Mouse (Mus musculus): ENCODE measurements at regions not wholly inside any gene's neighbourhood (a gene's known extent, or its start where the extent isn't known, plus 50 kb on each side); places are given as distances from the start of the nearest gene placed in this dataset.
"Not testable (repeated sequence)": the region's sequence is repeated elsewhere in the genome, so short reads cannot be mapped to it uniquely, and the experiment has no call there.

DNA sequence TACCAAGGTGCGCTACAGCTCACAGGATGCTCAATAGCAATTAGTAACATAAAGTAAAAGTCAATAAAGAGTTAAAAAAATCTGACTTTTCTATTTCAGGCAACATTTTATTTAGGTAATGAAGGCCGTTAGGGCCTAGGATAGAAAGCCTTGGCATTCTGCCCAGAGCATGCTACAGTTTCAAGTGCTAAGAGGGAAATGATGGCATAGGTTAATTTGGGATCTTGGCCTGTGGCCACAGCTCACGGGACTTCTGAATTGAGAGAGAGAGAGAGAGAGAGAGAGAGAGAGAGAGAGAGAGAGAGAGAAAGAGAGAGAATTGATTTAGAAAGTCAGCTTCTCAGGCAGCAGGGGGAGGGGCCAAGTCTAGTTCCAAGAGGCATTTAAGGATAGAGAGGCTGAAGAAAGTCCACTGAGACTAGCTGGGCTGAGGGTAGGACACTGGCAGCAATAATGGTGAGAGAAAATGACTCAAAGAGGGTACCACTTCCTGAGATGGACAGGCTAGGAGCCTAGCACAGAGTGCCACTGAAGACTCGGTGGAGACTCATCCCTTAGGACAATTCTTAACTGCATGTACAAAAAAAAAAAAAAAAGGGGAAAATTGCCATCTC is 52.6 kb upstream of the Klf14 start:
- intact Hi-C loops (cut with DNase I): no loop called here

DNA sequence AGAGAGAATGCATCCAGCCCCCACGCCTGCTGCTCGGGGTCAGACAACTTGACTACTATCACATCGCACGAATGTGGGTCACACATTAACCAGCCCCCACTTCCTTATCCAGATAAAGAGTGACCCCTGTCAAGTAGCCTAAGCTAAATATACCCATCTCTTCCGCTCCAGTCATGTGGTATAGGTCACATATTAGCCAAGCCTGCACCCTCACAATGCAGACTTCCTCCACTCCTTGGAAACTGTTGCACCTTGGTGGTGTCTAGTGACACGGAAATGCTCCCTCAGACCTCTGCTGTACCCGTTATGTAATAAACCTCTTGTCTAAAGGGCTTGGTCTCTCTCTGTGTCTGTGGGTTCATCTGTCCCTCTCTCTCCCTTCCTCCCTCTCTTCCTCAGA is 57.7 kb upstream of the Klf14 start:
- intact Hi-C loops (cut with DNase I): no loop called here

DNA sequence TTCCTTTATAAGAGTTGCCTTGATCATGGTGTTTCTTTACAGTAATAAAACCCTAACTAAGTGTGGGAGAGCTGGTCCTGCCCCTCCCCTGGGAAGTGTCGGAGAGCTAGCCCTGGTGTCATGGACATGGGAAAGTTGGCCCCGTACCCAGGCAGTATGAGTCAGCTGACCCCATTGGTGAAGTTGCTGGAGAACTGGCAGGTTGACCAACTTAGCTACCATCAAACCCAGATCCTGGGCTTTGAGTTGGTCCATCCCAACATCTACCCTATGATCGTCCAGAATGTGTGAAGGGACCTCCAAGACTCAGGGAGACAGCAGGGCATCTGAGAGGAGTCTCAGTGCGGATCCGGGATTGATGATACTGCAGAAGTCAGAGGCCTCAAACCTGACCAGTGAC is 62.9 kb upstream of the Klf14 start:
- intact Hi-C loops (cut with DNase I): no loop called here

DNA sequence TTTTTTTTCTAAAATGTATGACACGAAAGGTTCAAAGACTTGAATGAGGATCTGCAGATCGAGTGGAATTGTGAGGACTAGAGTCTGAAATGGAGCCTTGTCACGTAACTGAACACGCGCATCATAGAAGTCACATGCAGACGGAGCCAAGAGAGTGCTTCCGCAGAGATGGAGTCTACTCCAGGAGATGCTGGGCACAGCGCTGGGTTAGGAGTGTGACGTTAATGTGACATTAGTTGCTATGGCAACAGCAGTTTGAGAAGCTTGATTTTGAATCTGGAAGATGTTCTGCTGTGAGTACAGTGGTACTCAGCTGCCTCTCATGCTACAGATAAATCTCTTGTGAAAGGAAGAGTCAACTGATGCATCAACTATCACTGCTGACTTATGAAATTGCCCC is 70.9 kb upstream of the Klf14 start:
- intact Hi-C loops (cut with DNase I): no loop called here

DNA sequence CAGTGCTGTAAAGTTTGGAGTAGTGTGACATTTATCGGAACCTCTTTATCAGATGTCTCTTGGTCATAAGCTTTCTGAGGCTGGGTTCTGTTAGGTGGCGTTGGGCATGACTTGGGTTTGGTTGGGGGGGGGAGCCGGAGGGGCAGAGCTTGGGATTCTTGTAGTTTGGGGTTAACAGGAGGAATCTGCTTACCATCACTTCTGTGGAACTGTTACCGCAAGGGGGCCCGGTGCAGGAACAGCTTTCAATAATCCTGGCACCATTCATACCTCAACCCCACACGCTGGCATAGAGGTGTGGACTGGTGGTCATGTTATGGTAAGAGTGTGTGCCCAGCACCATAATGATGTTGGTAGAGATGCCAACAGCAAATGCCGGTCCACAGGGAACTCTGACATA is 72.1 kb upstream of the Klf14 start:
- intact Hi-C loops (cut with DNase I): no loop called here

DNA sequence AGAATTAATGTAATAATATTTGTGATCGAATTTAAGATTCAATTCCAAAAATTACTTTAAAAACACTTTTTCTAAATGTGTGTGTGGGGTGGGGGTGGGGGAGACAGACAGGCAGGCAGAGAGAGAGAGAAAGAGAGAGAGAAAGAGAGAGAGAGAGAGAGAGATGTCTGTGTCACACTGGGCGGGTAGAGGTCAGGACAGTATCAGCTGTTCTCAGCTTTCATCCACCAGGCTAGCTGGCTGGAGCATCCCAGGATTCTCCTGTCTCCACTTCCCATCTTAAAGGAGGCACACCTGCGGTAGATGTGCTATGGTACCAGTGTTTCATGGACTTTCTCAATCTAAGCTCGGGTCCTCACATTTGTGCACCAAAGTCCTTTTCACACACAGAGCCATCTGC is 73.3 kb upstream of the Klf14 start:
- intact Hi-C loops (cut with DNase I): no loop called here

DNA sequence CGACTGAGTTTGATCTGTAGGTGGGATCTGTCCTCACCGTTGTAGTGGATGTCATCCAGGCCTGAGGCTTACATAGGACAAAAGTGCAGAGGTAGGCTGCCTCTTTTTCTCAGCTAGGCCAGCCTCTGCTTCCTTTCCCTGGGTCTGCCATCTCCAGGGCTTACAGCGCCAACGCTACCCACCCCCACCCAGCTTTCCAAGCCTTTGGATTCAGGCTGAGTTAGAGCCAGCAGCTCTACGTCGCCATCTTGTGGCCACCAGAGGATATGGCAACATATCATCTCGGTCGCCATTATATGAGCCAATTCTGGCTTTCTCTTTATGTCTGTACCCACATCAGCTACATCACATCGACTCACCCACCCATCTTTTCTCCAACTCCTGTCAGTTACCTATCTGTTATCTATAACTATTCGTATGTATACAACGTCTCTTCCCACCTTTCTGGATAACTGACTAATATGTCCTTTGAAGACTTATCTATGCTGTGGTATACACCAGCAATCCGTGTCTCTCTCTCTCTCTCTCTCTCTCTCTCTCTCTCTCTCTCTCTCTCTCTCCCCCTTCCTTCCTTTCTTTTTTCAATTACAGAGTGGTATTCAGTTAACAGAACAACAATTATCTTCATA is 74.2 kb upstream of the Klf14 start:
- intact Hi-C loops (cut with DNase I): no loop called here

DNA sequence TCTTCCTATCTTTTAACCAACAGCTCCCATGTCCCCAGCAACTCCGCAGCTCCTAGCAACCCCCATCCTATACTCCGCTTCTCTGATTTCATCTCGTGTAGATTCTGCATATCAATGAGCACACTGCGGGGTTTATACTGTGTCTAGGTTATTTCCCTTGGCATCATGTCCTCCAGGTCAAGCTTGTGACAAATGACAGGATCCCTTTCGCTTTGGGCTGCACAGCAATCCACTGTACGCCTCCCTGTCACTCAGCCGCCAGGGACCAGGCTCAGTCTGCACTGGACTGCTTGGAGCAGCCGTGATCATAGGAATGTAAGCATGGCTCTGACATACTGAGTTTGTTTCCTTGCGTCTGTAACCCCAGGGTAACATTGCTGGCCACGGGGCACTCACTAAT is 75.9 kb upstream of the Klf14 start:
- intact Hi-C loops (cut with DNase I): no loop called here

DNA sequence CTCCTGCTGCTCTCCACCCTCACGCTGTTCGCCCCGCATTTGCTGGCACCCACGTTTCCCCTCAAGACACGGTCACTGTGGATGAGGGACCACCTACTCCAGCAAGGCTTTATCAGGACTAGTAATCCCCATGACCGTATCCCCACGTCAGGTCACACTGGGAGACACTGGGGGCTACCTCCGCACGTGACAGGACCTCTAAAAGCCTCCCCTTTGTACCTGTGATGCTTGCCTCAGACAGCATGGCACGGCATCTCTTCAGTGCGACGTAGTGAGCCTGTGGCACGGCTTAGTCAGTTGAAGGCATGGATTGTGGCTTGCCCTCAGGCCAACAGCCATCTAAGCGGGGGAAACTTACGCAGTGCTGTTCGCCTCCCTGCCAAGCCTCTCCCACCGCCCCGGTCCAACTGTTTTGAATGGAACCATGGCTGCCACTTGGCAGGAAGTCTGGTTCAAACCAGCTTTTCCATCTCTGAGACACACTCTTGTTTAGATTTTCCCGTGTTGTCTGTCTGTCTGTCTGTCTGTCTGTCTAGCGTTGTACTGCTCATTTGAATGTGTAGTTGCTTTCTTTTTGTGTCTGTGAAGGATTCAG is 79.0 kb upstream of the Klf14 start:
- intact Hi-C loops (cut with DNase I): no loop called here

DNA sequence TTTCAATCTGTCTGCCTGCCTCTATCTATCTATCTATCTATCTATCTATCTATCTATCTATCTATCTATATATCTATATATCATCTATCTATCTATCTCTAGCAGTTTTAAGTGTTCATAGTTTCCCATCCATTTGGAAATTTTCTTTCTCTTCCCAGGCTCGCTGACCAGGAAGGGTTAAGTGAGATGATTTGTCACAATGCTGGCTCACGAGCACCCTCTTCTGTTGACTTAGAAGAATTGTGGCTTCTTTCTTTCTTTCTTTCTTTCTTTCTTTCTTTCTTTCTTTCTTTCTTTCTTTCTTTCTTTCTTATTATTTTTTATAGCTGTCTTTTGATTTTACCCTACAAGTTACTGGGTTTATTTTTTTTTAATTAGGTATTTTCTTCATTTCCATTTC is 79.6 kb upstream of the Klf14 start:
- intact Hi-C loops (cut with DNase I): not testable (repeated sequence)

DNA sequence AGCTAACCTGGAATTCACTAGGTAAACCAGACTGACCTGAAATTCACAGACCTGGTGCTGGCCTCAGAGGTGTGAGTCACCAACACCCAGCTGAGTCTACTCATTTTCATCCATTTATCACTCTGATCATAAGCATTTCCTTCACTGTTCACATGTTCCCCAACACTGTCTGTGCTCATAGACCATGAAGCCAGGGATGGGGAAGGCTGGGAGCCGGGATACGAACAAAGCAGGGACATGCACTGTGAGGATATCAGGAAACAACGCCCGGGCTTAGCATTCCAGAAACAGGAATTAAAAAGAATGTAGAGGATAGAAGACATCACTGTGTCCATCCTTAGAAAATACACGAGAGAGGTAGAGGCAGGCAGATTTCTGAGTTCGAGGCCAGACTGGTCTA is 80.6 kb upstream of the Klf14 start:
- intact Hi-C loops (cut with DNase I): no loop called here

DNA sequence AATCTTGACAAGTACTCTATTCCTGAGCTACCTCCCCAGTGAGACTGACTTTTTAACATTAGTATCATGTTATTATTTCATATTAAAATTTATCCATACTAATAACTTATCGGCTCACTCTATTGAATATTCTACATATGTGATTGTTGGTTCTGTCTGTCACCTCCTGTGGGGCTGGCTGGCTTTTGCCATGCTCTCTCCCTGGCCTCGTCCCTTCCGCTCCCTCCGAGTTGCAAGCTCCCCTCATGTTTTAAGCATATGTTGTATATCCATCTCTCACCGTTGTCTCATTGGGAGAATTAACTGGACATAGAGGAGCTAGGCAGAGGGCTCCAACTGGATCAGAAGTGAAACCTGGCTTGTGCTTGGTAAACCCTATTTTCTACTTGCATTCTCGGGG is 81.9 kb upstream of the Klf14 start:
- intact Hi-C loops (cut with DNase I): no loop called here

DNA sequence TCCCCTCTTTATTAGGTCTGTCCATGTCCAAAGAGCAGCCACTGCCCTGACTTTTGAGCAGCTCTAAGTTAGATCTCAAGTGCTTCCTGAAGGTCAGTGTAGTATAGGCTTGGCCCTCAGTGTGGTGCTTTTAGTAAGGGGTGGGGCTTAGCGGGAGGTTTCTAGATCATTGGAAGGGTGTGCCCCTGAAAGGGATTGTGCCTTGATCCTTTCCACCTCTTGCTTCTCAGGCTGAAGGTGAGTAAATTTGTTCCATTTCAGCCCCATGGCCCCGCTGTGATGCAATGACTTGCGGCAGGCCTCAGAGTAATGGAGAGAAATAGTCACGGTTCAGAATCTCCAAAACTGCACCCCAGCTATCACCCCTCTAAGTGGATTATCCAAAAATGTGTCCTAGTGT is 84.5 kb upstream of the Klf14 start:
- intact Hi-C loops (cut with DNase I): no loop called here

DNA sequence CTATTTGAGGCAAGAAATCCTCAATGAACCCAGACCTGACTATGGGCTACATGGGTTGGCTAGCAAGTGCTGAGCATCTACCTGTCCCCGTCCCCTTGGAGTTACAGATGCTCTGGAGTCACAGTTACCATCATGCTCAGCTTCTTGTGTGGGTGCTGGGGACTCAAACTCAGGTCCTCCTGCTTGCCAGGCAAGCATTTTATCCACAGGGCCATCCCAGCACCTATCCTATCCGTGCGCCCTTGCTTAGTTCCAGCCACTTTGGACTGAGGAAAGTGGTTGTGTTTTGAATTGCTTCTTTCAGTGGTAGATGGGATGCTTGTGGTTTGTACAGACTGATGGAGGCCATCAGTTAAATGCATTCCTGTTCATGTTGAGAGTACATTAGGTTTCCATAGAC is 85.0 kb upstream of the Klf14 start:
- intact Hi-C loops (cut with DNase I): no loop called here

DNA sequence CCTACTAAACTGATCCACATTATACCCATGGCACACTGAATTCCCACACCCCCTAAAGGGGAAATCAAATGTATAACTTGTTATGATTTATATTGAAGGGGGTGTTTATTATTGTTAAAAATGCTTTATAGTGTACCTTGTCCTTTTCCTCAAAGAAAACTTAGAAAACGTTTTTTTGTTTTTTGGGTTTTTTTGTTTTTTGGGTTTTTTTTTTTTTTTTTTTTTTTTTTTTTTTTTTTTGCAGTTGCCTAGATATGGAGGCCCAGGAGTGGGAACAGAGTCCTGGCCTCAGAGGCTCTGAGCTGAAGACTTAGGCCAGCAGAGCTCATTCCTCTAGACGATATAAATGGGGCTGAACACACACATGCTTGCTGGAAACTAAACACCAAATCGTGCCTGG is 87.3 kb upstream of the Klf14 start:
- intact Hi-C loops (cut with DNase I): no loop called here

DNA sequence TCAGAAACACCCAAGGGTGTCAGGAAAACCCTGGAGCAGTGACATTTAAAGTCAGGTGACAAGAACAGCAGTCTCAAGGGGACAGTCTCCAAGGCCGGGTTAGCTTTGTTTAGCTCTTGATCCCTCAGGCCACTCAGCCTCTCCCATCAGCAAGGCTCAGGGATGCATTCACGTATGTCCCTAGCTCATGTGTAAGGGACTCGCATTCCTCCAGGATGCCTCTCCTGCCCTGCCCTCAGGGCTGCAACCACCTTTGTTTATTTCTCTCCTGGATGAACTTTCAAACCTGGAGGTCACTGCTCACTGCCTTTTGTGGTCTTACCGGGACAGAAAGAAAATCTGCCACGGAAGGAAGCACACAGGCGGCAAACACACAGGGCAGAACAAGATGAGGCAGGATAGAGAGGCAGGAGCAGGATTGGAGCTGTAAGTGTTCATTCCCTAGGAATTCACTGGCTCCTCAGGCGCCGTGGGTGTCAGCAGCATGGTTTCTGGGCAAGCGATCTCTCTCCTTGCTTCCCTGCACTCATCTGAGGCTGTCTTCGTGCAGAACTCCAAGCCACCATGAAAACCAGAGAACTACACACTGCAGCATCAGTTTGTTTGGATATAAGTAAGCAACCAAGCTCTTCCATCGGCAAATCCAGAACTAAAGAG is 90.2 kb upstream of the Klf14 start:
- intact Hi-C loops (cut with DNase I): no loop called here

DNA sequence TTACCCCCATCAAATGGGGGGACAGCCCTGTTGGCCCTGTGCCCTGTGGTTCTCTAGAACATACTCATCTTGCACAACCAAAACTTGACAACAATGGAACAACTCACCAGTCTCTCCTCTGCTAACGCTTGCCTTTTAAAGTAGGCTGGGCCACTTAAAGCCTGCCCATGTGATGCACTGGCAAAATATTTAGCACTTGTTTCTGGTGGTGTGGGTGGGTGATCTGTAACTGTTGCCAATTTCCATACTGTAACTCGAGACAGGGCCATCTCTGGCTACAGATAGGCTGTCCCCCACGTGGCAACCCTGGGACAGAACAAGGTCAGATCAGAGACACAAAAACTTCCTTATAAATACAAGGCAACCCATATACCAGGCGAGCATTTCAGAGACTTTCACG is 92.0 kb upstream of the Klf14 start:
- intact Hi-C loops (cut with DNase I): no loop called here

DNA sequence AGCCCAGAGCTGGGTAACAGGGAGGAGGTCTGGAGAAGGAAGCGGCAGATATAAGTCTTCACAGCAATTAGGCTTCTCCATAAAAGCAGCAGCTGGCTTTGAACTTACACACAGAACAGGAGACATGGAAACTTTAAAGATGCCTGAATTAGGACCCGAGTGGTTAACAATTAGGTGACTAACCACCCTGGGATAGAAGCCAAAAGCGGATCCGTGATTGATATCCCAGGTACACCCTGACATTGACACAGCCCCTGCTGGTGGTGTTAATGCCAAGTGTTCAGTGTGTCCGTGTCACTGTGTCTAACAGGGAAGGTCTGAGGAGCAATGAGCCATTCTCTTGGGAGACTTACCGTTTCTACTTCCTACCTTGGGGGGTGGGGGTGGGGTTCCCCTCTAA is 92.9 kb upstream of the Klf14 start:
- intact Hi-C loops (cut with DNase I): no loop called here

DNA sequence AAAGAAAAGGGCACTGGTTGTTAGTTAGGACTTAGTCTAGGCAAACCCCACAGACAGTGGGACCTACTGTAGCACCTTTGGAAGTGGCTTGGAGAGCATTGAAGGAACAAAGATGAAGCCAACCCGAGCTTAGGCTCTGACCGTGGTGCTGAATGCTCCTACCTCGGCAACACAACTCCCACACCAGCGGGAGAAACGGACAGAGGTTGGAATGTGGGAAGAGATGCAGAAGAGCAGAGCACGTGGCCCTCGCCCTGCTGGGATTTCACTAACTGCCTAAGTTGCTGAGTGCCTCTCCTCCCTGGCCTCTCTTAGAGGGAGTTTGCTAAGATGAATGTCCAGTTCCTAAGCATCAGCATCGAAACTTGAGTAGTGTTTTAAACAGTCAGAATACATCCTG is 94.1 kb upstream of the Klf14 start:
- intact Hi-C loops (cut with DNase I): no loop called here

DNA sequence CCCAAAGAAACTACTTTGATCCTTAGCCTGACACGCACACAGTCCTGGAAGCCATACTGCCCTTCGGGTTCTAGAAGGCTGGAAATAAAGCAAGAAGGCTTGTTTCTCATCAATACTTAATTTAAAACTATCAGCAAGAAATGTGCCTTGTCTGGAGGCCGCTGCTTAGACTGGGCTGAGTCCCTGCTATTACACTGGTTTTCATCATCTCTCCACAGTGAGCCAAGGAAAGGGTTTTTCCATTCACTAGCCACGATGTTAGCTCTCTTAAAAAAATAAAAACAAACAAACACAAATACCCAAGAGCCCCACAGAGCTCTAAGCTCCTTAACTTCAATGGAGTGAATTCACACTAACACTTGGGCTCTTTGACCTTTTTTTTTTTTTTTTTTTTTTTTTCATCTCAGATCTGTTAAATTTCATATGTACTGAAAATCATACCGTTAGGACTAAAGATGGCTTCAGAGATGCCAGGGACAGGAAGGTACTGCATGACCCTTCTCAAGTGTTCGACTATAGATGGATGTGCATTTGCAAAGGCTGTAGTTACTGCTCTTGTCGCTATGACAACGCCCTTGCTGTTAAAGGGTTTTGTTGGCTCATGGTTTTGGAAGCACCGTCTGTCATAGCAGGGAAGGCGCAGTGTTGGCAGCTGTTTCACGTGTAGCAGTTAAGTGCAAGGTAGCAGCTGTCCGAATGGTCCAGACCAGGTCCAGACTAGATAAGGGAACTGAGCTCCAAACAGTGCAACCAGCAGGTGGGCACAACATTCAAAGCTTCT is 98.1 kb upstream of the Klf14 start:
- intact Hi-C loops (cut with DNase I): no loop called here

DNA sequence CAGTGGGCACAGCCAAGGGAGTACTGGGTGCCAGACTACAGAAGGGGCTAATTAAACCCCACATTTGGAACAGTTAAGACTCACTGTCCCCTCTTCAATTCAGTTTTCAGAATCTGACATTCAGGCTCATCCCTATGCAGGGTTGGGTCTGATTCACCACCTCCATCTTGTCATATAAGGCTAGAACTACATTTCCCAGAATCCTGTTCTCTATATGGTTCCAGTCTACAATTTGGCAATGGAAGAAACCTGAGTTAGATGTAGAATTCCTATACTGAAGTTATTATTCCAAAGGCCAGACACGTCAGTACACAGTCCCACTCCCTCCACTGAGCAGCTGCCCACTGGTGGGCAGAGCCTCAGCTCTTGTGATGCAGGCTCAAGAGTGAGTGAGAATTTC is 99.4 kb upstream of the Klf14 start:
- intact Hi-C loops (cut with DNase I): no loop called here

DNA sequence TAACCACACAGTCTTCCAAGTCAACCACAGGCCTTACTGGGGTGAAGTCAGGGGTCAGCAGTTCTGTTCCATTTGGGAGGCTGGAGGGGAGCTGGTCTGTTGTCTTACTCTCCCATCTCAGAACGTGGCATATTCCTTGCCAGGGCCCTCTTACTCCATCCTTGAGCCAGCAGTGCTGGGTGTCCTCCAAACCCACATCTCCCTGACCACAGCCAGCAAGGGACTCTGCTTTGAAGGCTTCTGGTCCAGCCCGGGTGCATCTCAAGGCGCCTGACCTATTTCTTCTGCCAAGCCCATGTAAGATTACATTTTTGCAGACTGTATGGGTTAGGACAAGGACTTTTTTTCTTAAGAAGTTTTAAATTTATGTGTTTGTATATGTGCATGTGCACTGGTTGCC is 100.1 kb upstream of the Klf14 start:
- intact Hi-C loops (cut with DNase I): no loop called here
